Mouse (Mus musculus) embryonic stem cell, embryonic (primary cell): ENCODE data around the gene Cd27.

Experiments
- CTCF ChIA-PET, 4 experiments: fragments of 300-600 bp in 2 of 4; fragments of 350-600 bp in 2 of 4; sonication (Branson Sonifier 250); formaldehyde crosslinking; loops; one replicate each; lab custom pipeline; 2022; ENCODE audit warnings: inconsistent platforms in 2 of 4; lab: Charles Lee
- POLR2A ChIA-PET, 4 experiments: fragments of 300-600 bp in 2 of 4; fragments of 350-600 bp in 2 of 4; sonication (Branson Sonifier 250); formaldehyde crosslinking; loops; one replicate each; lab custom pipeline; 2022; ENCODE audit warnings: antibody characterized with exemption in 4 of 4, inconsistent platforms in 1 of 4; lab: Charles Lee

Gene Cd27

GRCm38 (mm10) chr6:125210436-125210835, 26.4 kb downstream of the Cd27 start:
- ChIA-PET CTCF (interaction anchor here (0.6 to 1.6 kb wide), 13 partner anchors 9 to 220 kb away, joined by 3 to 7 read pairs (median 3); partner anchors contain the start of genes Mrpl51 (in 2 of the 4) and Ncapd2 (in 2 of the 4)), POLR2A (interaction anchor here in 3 of 4 experiments (0.8 to 2.0 kb wide), 7 partner anchors 19 to 61 kb away, joined by 3 to 13 read pairs (median 3); partner anchors contain the start of genes Mrpl51 (in 1 of the 3) and Ncapd2 (in 1 of the 3))

- ChIA-PET CTCF (interaction anchor here in 3 of 4 experiments (0.6 to 1.5 kb wide), 3 partner anchors 13 to 60 kb away, joined by 3 read pairs; no protein-coding TSS in a partner anchor), POLR2A (interaction anchor here (0.6 to 7.4 kb wide), 35 partner anchors 8 to 704 kb away, joined by 3 to 305 read pairs (median 5); partner anchors contain the start of genes Vamp1 (in 3 of the 4), Gapdh (in 2 of the 4), Grcc10 (in 2 of the 4) and C1rl (in 1 of the 4))
These were observed 39.6 kb downstream of the Cd27 start for GRCm38 (mm10) chr6:125197166-125197565.

DNA sequence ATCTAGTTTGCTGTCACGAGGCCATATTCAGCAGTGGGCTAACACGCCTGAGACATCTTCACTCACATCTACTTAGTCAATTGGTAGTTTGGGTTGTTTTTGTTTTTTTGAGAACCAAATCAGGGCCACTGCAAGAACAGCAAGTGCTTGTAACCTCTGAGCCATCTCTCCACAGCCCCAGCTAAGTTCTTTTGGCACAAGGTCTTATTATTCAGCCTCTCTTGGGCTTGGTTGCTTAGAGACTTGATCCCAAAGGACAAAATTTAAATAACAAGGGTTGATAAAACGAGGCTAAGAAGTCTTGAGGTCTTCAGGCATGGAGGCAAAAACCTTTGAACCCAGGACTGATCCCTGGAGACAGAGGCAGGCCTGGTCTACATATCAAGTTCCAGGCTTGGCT, 40.5 kb downstream of the Cd27 start:
- ChIA-PET POLR2A (interaction anchor here (0.6 to 7.4 kb wide), 67 partner anchors 8 to 704 kb away, joined by 3 to 305 read pairs (median 4); partner anchors contain the start of genes Vamp1 (in 3 of the 4), Gapdh (in 2 of the 4), Grcc10 (in 2 of the 4) and C1rl (in 1 of the 4)), CTCF (interaction anchor here (0.6 to 1.8 kb wide), 6 partner anchors 14 to 49 kb away, joined by 3 to 6 read pairs (median 3); no protein-coding TSS in a partner anchor)

DNA sequence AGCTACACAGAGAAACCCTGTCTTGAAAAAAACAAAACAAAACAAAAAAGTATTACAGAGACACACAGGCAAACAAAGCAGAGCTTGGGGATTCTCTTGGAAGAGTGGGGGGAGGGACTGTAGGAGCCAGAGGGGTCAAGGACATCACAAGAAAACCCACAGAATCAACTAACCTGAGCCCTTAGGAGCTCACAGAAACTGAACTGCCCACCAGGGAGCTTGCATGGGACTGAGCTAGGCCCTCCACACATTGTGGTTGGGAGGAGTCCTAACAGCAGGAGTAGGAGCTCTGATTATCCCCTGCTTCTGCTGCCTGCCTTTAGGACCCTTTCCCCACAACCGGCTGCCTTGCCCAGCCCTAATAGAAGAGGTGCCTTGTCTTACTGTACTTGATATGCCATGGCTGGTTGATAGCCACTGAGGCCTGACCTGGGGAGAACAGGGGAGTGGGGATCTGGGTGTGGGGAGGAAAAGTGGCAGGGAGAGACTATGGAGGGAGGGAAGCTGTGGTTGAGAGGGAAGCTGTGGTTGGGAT, 41.2 kb downstream of the Cd27 start:
- ChIA-PET POLR2A (interaction anchor here (0.6 to 7.4 kb wide), 66 partner anchors 9 to 454 kb away, joined by 3 to 305 read pairs (median 4); partner anchors contain the start of genes Vamp1 (in 4 of the 4), Gapdh (in 2 of the 4), Grcc10 (in 2 of the 4) and Cdca3 (in 1 of the 4)), CTCF (interaction anchor here (0.7 to 1.8 kb wide), 6 partner anchors 15 to 76 kb away, joined by 3 to 6 read pairs (median 3); no protein-coding TSS in a partner anchor)

GRCm38 (mm10) chr6:125193390-125193789, 43.4 kb downstream of the Cd27 start:
- ChIA-PET POLR2A (interaction anchor here in 3 of 4 experiments (0.6 to 7.4 kb wide), 6 partner anchors 9 to 56 kb away, joined by 3 to 305 read pairs (median 23); partner anchors contain the start of gene Gapdh (in 1 of the 3)), CTCF (no interaction called here)

DNA sequence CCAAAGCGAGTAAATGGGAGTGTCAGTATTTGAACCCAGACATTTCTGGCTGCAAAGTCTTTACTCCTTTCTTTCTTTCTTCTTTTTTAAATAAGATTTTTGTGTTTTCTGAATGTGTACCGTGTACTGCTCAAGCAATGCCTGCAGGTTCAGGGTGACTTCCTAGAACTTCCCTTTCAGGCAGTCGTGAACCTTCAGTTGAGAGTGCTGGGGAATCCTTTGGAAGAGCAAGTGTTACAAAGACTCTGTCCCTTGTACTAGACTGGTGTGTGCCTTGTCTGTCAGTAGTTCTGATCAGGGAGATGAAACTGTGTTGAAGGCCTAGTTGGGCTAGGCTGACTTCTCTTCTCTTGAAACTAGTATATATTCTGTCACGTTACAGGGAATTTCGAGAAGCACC, 44.0 kb downstream of the Cd27 start:
- CTCF ChIA-PET = interaction anchor here in 1 of 4 experiments (1.3 kb wide), 1 partner anchor 31 kb away, joined by 4 read pairs; no protein-coding TSS in a partner anchor
- POLR2A ChIA-PET = interaction anchor here (0.7 to 7.4 kb wide), 16 partner anchors 8 to 387 kb away, joined by 3 to 305 read pairs (median 12); partner anchors contain the start of genes Gapdh (in 1 of the 4) and Lpar5 (in 1 of the 4)

DNA sequence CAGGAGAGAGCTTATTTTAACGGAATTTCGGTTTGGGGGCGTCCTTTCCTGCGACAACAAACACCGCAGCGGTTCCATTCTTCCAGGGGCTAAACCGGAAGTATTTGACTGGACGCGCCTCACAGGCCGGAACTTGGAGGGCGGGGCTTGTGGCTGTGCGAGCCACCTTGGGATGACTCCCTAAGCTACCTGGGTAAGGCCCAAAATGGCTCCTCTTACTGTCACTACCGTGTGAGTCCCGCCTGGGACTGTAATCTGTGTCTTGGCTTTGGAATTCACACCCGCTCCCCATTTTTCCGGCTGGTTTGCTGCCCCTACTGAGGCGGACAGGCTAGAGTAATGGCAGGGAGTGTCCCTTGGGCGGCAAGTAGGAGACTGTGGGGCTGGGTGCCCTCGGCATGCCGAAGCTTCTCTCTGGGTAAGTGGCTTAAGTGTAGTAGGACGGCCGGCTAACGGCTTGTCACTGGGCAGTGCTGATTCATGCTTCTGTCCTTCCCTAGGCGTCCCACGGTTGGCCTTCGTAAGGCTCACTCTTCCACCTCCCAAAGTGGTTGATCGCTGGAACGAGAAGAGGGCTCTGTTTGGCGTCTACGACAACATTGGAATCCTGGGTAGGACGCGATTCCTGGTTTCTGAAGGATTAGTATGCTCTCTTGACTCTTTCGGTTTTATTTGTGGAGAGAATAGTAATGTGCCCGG, 44.6 kb downstream of the Cd27 start:
- ChIA-PET POLR2A (interaction anchor here (0.5 to 7.4 kb wide), 151 partner anchors 8 to 717 kb away, joined by 3 to 305 read pairs (median 4); partner anchors contain the start of genes Gapdh (in 3 of the 4), Grcc10 (in 3 of the 4), Vamp1 (in 3 of the 4) and Cdca3 (in 2 of the 4)), CTCF (interaction anchor here (0.7 to 1.6 kb wide), 20 partner anchors 11 to 490 kb away, joined by 3 to 6 read pairs (median 3); partner anchors contain the start of genes Grcc10 (in 1 of the 4) and Mlf2 (in 1 of the 4))

GRCm38 (mm10) chr6:125191332-125192015, 45.3 kb downstream of the Cd27 start, which contains the start of the genes Ncapd2 and Mrpl51:
Ncapd2 (minus strand) TSS chr6:125191701.
Mrpl51 (plus strand) TSS chr6:125191801.
- CTCF ChIA-PET = interaction anchor here (0.7 to 1.6 kb wide), 20 partner anchors 11 to 489 kb away, joined by 3 to 6 read pairs (median 3); partner anchors contain the start of genes Grcc10 (in 1 of the 4) and Mlf2 (in 1 of the 4)

GRCm38 (mm10) chr6:125190816-125191215, 46.0 kb downstream of the Cd27 start:
- POLR2A ChIA-PET = interaction anchor here (0.6 to 18.5 kb wide), 78 partner anchors 8 to 450 kb away, joined by 3 to 495 read pairs (median 7); partner anchors contain the start of genes Grcc10 (in 3 of the 4), Cdca3 (in 2 of the 4), Gapdh (in 2 of the 4) and Tapbpl (in 2 of the 4)
- CTCF ChIA-PET = interaction anchor here in 2 of 4 experiments (1.0 to 1.6 kb wide), 8 partner anchors 10 to 449 kb away, joined by 3 to 6 read pairs (median 4); partner anchors contain the start of genes Grcc10 (in 1 of the 2) and Mlf2 (in 1 of the 2)

More at GRCm38 (mm10) chr6:125191332-125192015, 45.3 kb downstream of the Cd27 start, which contains the start of the genes Ncapd2 and Mrpl51:
- POLR2A ChIA-PET = interaction anchor here (0.5 to 7.4 kb wide), 152 partner anchors 8 to 717 kb away, joined by 3 to 305 read pairs (median 4); partner anchors contain the start of genes Gapdh (in 3 of the 4), Grcc10 (in 3 of the 4), Vamp1 (in 3 of the 4) and Cdca3 (in 2 of the 4)

- CTCF ChIA-PET = no interaction called here
- POLR2A ChIA-PET = interaction anchor here in 3 of 4 experiments (0.7 to 18.5 kb wide), 13 partner anchors 10 to 73 kb away, joined by 3 to 495 read pairs (median 4); partner anchors contain the start of gene Gapdh (in 2 of the 3)
These were observed 50.6 kb downstream of the Cd27 start for GRCm38 (mm10) chr6:125186203-125186602.
